Mouse (Mus musculus): ENCODE measurements around the gene Exoc5. TPM values are rescaled to one million over a fixed set of nuclear protein-coding genes. Genes with fewer than 3 reads are reported as not detected.

Gene Exoc5
- polyA plus RNA-seq, 1 experiment: 73.5 TPM

- H3K4me1 ChIP-seq (ENCODE audit: control insufficient read depth, insufficient read depth, low read length): no peaks in the 10 kb centered on the region
- H3K27ac ChIP-seq (ENCODE audit: insufficient read depth, low read length): no peak overlapping the region
- no peaks in the 10 kb centered on the region for H3K36me3 ChIP-seq (ENCODE audit: control insufficient read depth, insufficient read depth, low read length, poor library complexity, severe bottlenecking)
- H3K27me3 ChIP-seq (ENCODE audit: control insufficient read depth, insufficient read depth, low read length, poor library complexity, severe bottlenecking): no peaks in the 10 kb centered on the region
- H3K9me3 ChIP-seq (replicated peaks; ENCODE audit: control insufficient read depth, insufficient read depth, low read length, poor library complexity, severe bottlenecking): no peaks in the 10 kb centered on the region
- H3K4me3 ChIP-seq (ENCODE audit: low read depth, low read length): no peak overlapping the region
- TF ChIP-seq POLR2A (IDR thresholded peaks at IDR 0.05; ENCODE audit: insufficient read depth, low read length) (no peak), CTCF (IDR thresholded peaks at IDR 0.05; ENCODE audit: low read depth, low read length) (no peak), EP300 (IDR thresholded peaks at IDR 0.05; ENCODE audit: insufficient read depth, low read depth, low read length) (no peak)
- no peak overlapping the region for H3K9ac ChIP-seq (ENCODE audit: low read depth, poor library complexity, severe bottlenecking)
Measured at GRCm38 (mm10) chr14:49063838-49064237, 2.6 kb downstream of the Exoc5 start.

DNA sequence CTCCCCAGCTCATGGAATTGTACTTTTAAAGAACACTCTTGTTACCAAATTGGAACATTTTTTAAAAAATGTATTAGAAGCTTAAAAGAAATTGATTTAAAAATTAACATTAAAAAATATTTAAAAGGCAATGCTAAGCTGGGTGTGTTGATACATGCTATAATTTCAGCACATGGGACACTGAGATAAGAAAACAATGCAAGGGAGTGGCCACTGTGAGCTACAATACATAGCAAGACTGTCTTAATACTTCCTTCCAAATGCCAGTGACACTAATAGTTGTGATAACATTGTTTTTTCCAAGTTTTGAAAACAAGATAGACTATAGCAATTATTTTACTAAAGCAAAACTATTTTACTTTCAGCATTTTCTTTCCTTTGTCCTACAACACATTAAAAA lies 17.0 kb downstream of the Exoc5 start:
- Histone ChIP-seq H3K4me3 (ENCODE audit: low read depth, low read length) (no peak overlapping the region), H3K36me3 (ENCODE audit: control insufficient read depth, insufficient read depth, low read length, poor library complexity, severe bottlenecking) (no peaks in the 10 kb centered on the region; the same call in none of the 2 replicates), H3K27me3 (ENCODE audit: control insufficient read depth, insufficient read depth, low read length, poor library complexity, severe bottlenecking) (no peaks in the 10 kb centered on the region), H3K4me1 (ENCODE audit: control insufficient read depth, insufficient read depth, low read length) (no peaks in the 10 kb centered on the region), H3K9me3 (replicated peaks; ENCODE audit: control insufficient read depth, insufficient read depth, low read length, poor library complexity, severe bottlenecking) (no peaks in the 10 kb centered on the region), H3K27ac (ENCODE audit: insufficient read depth, low read length) (no peak overlapping the region), H3K9ac (ENCODE audit: low read depth, poor library complexity, severe bottlenecking) (no peak overlapping the region)
- TF ChIP-seq POLR2A (IDR thresholded peaks at IDR 0.05; ENCODE audit: insufficient read depth, low read length) (no peak), EP300 (IDR thresholded peaks at IDR 0.05; ENCODE audit: insufficient read depth, low read depth, low read length) (no peak), CTCF (IDR thresholded peaks at IDR 0.05; ENCODE audit: low read depth, low read length) (no peak)

- Histone ChIP-seq H3K27ac (ENCODE audit: insufficient read depth, low read length) (no peak overlapping the region), H3K4me3 (ENCODE audit: low read depth, low read length) (no peak overlapping the region), H3K36me3 (ENCODE audit: control insufficient read depth, insufficient read depth, low read length, poor library complexity, severe bottlenecking) (no peaks in the 10 kb centered on the region; the same call in 1 of the 2 replicates), H3K9ac (ENCODE audit: low read depth, poor library complexity, severe bottlenecking) (no peak overlapping the region), H3K4me1 (ENCODE audit: control insufficient read depth, insufficient read depth, low read length) (no peaks in the 10 kb centered on the region), H3K9me3 (replicated peaks; ENCODE audit: control insufficient read depth, insufficient read depth, low read length, poor library complexity, severe bottlenecking) (no peaks in the 10 kb centered on the region), H3K27me3 (ENCODE audit: control insufficient read depth, insufficient read depth, low read length, poor library complexity, severe bottlenecking) (no peaks in the 10 kb centered on the region)
- TF ChIP-seq CTCF (IDR thresholded peaks at IDR 0.05; ENCODE audit: low read depth, low read length) (no peak), POLR2A (IDR thresholded peaks at IDR 0.05; ENCODE audit: insufficient read depth, low read length) (no peak), EP300 (IDR thresholded peaks at IDR 0.05; ENCODE audit: insufficient read depth, low read depth, low read length) (no peak)
Measured at GRCm38 (mm10) chr14:49045610-49046009, 20.8 kb downstream of the Exoc5 start.

DNA sequence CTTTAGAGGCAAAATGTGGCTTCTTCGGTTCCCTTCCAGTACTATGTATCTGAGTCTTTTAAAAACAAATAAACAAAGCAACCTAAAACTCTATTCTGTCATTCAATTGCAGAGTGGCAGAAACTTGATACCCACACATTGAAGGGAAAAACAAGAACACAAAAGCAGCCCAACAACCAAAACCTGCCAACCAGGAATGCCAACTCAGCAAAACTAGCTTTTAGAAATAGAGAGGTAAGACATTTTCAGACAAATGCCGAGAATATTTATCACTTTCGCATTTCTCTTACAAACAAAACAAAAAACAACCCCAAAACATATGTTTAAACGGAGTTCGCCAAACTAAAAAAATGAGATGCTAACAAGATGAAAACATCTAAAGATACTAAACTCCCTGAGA lies 37.5 kb downstream of the Exoc5 start:
- Histone ChIP-seq H3K4me3 (ENCODE audit: low read depth, low read length) (no peak overlapping the region), H3K27ac (ENCODE audit: insufficient read depth, low read length) (no peak overlapping the region), H3K36me3 (ENCODE audit: control insufficient read depth, insufficient read depth, low read length, poor library complexity, severe bottlenecking) (no peaks in the 10 kb centered on the region), H3K9ac (ENCODE audit: low read depth, poor library complexity, severe bottlenecking) (no peak overlapping the region), H3K9me3 (replicated peaks; ENCODE audit: control insufficient read depth, insufficient read depth, low read length, poor library complexity, severe bottlenecking) (no peaks in the 10 kb centered on the region), H3K27me3 (ENCODE audit: control insufficient read depth, insufficient read depth, low read length, poor library complexity, severe bottlenecking) (no peaks in the 10 kb centered on the region), H3K4me1 (ENCODE audit: control insufficient read depth, insufficient read depth, low read length) (no peaks in the 10 kb centered on the region)
- no peak for TF ChIP-seq CTCF (IDR thresholded peaks at IDR 0.05; ENCODE audit: low read depth, low read length)
- TF ChIP-seq POLR2A (IDR thresholded peaks at IDR 0.05; ENCODE audit: insufficient read depth, low read length): no peak
- no peak for TF ChIP-seq EP300 (IDR thresholded peaks at IDR 0.05; ENCODE audit: insufficient read depth, low read depth, low read length)

- Histone ChIP-seq H3K27me3 (ENCODE audit: control insufficient read depth, insufficient read depth, low read length, poor library complexity, severe bottlenecking) (no peaks in the 10 kb centered on the region), H3K36me3 (ENCODE audit: control insufficient read depth, insufficient read depth, low read length, poor library complexity, severe bottlenecking) (no peaks in the 10 kb centered on the region), H3K27ac (ENCODE audit: insufficient read depth, low read length) (no peak overlapping the region), H3K4me1 (ENCODE audit: control insufficient read depth, insufficient read depth, low read length) (no peaks in the 10 kb centered on the region), H3K9ac (ENCODE audit: low read depth, poor library complexity, severe bottlenecking) (no peak overlapping the region), H3K9me3 (replicated peaks; ENCODE audit: control insufficient read depth, insufficient read depth, low read length, poor library complexity, severe bottlenecking) (no peaks in the 10 kb centered on the region), H3K4me3 (ENCODE audit: low read depth, low read length) (no peak overlapping the region)
- no peak for TF ChIP-seq POLR2A (IDR thresholded peaks at IDR 0.05; ENCODE audit: insufficient read depth, low read length)
- no peak for TF ChIP-seq EP300 (IDR thresholded peaks at IDR 0.05; ENCODE audit: insufficient read depth, low read depth, low read length)
- TF ChIP-seq CTCF (IDR thresholded peaks at IDR 0.05; ENCODE audit: low read depth, low read length): no peak
Measured at GRCm38 (mm10) chr14:49027779-49028368, 38.6 kb downstream of the Exoc5 start.

- Histone ChIP-seq H3K27ac (ENCODE audit: insufficient read depth, low read length) (no peak overlapping the region), H3K27me3 (ENCODE audit: control insufficient read depth, insufficient read depth, low read length, poor library complexity, severe bottlenecking) (no peaks in the 10 kb centered on the region), H3K9ac (ENCODE audit: low read depth, poor library complexity, severe bottlenecking) (no peak overlapping the region), H3K9me3 (replicated peaks; ENCODE audit: control insufficient read depth, insufficient read depth, low read length, poor library complexity, severe bottlenecking) (no peaks in the 10 kb centered on the region), H3K36me3 (ENCODE audit: control insufficient read depth, insufficient read depth, low read length, poor library complexity, severe bottlenecking) (no peaks in the 10 kb centered on the region), H3K4me1 (ENCODE audit: control insufficient read depth, insufficient read depth, low read length) (no peaks in the 10 kb centered on the region), H3K4me3 (ENCODE audit: low read depth, low read length) (no peak overlapping the region)
- TF ChIP-seq CTCF (IDR thresholded peaks at IDR 0.05; ENCODE audit: low read depth, low read length) (no peak), POLR2A (IDR thresholded peaks at IDR 0.05; ENCODE audit: insufficient read depth, low read length) (no peak), EP300 (IDR thresholded peaks at IDR 0.05; ENCODE audit: insufficient read depth, low read depth, low read length) (no peak)
Measured at GRCm38 (mm10) chr14:49027040-49027778, 39.2 kb downstream of the Exoc5 start.

Data from ES-Bruce4 (cell line).